Mouse (Mus musculus) CD4-positive naive resting alpha-beta T cell, adult 57 days (primary cell): ENCODE data around the gene Pan2. TPM values are rescaled to one million over a fixed set of nuclear protein-coding genes. Genes with fewer than 3 reads are reported as not detected.

Experiments
- total RNA-seq: library from RNA; stranded (reverse); gene quantifications from one replicate; pipeline ENCODE4 v1.2.4, GENCODE M21; 2023

Pan2 gene
- 41.8 TPM for total RNA-seq

DNA sequence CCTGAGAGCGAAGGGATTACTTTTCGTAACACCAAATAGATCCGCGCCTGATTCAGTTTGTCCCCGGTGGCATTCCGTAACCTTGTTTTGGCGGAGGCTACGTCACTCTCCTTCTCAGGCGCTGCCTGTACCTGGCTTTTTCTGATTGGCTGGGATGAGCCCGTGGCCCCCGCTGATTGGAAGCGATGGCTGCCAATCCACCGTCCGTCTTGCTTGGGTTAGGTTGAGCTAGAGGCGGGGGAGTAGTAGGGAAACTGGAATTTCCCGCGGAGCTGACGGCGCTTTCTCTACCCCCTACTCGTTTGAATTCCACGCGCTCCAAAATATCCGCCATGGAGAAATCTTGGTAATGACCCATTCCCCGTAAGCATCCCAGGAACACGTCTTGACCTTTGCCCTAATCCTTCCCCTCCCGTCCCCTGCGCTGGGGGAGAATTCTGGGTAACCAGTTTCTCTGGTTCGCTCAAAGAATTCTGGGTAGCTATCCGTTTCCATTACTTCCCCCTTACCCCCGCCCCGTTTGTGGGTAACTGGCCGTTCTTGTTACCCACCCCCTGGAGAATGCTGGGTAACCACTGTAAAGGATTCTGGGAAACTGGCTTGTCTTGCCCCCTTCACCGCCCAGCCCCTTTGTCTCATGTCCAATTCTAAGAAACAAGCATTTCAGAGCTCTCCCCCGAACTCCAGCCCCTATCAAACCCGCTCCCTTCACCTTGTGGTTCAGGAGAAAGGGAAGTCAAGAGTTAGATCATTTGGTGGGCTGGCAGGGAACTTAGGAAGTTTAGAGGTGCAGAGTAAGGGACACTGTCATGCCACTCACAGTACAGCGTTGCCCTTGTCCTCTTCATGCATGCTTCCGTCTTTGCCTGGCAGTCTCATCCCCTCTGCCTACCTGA, at the start of gene Pan2:
Pan2 (plus strand) TSS at position 210 of the 896 bp plus-strand sequence.

DNA sequence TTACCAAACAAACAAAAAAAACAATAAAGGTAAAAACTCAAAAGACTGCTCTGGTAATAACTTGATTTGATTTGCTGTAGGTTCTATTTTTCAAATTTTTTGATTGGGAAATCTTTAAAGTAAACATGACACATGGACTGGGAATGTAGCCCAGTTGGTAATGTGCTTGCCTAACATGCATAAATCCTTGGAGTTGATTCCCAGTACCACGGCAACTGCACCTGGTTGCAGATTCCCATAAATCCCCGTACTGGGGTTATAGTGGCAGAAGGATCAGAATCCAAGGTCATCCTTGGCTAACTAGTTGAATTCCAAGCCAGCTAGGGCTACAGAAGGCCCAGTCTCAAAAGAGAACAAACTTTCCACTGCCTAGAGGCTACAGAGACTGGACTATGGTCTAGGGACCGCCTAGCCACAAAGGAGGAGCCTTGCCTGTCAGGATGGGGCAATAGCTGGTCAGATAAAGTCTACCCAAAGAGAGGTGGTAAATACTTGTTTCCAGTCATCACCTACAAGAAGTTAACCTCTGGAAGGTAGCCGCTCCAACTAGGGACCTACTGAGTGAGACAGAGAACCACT, 49.4 kb upstream of the Pan2 start, which contains the start of gene Apon:
Apon (plus strand) TSS at position 420 of the 579 bp plus-strand sequence.

DNA sequence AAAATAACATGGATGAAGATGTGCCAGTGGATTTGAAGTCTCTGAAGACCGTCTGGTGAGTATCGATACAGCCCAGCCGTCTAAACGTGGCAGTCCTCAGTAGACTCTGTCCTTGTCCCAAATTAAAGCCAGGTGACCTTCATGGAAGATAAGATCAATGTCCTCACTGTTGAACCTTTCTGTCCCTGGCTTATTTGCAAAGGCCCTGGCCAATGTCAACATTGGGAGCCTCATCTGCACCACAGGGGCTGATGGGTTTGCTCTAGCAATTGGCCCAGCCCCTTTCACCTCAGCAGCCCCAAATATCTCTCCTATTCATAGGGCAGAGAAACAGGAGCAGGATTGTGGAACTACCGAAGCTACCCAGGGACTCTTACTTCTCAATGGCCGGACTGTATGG, 34.8 kb upstream of the Pan2 start, which contains the start of gene Apof:
Apof (plus strand) TSS at position 301 of the 400 bp plus-strand sequence.

DNA sequence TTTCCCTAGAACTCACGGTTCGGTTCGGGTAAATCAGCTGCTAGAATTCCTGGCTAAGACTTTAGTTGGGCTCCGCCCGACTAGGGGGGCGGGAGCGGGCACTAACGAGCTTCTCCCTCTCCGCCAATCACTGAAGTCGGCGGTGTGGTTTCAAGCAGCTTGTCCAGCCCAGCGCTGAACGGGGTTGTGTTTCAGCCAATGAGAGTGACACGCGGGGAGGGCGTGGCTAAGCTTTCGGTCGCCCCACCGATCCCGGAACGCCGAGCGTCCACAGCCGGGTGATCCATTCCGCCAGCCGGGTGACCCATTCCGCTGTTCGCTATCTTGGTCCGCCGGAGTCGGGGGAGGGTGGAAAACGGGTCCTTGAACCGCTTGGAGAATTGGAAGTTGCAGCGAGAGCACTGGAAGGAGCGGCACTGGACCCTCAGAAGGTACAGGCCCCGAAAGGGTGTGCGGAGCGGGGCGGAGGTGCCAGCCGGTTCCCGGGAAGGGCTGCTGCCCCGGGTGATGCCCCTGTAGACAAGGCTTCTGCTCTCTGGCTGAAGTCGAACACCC, 32.8 kb upstream of the Pan2 start, which contains the start of gene Stat2:
Stat2 (plus strand) TSS at position 273 of the 555 bp plus-strand sequence.

DNA sequence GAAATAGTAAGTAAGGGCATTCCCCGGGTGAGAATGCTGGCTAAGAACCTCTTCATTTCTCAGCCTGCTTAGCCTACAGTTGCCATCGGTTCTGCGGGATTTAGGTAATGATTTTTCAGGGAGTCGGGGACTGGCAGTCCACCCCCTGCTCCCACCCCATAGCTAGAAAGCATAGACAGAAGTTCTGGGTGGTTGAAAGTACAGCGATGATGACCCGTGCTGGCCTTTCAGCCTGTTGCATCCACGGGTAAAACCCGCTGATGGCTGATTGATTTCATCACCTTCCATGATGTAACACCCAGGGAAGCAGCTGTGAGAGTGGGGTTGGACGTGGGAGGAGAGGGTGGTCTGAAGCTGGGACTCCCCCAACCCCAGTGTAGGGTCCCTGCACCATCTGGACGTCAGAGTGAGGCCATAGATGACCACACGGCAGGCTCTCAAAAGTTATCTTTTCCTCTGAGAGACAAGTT, 4.4 kb upstream of the Pan2 start, which contains the start of gene Il23a:
Il23a (minus strand) TSS at position 51 of the 470 bp plus-strand sequence.

DNA sequence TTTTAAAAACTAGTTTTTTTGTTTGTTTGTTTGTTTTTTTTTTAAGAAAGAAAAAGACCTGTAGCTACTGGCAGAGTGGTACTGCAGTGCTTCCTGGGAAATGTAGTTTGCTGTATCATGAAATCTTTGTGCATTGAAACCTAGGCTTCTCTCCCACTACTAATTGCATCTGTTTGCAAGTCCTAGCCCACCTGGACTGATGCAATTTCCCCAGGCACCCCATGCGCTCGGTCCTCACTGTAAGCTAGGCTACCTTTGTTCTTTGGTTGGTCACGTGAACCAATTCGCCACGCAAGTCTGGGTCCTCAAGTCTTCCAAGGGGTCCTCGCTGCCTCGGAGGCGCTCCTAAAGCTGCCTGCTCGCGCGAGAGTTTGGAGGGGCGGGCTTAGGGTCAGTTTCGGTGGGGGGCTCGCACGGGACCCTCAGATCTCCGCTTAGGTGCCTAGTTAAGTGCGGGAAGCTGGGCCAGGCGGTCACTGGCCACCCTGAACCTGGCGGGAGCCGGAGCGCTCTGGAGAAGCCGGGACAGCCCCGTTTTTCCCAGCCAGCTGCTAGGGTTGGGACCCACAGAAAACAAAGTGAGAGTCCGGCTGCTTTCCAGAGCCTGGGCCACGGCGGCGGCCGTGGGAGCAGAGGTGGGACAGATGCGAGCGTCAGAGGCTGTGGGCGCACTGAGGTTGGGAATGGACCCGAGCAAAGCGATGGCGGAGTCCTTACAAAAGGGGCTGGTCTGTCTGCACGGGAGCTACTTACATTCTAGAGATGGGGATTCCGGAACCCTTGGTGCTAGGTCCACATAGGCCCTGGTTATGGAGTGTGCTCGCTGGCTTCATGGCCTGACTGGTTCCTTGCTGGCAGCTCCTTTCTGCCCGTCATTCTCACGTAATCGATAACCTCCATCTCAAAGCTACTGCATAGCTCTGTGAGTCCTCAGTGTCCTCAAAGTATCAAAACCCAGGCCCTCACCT, 19.3 kb downstream of the Pan2 start, which contains the start of gene Cnpy2:
Cnpy2 (plus strand) TSS at position 319 of the 968 bp plus-strand sequence.

DNA sequence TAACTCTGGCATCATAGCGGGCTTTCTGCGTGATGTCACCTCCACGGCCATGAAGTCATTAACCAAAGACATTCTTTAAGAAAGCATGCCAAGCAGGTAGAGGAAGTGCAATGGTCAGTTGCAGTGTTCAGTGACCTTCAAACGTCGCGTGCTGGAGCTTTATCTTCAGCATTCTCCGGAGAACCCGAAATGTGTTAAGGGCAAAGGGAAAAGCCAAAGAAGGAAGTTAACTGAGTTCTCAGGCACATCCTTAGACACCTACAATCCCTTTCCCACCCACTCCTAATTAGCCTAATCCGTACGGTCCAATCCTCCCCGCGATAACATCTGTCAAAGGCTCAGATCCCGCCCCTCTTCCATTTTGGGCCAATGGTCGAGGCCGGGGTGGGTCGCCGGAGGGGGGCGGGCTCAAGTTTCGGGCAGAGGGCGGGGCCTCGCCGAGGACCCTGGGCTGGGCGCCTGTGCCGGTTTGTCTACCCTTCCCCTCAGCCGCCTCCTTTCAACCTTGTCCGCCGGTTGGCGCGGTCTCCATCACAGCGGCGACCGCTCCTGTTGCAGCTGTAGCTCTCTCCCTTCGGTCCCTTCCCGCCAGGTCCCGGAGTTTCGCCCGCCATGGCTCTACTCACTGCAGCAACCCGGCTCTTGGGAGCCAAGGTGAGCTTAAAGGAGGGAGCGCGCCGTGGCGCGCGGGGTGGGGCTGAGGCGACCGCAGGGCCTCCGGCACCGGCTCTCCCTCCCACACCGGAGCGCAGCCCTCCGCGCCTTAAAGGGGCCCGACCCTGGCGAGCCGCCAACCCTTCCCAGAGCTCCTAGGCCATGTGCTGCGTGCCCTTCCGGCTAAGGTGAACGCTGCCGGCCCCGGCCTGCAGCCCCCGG, 34.4 kb downstream of the Pan2 start, which contains the start of gene Cs:
Cs (plus strand) TSS at position 429 of the 876 bp plus-strand sequence.

DNA sequence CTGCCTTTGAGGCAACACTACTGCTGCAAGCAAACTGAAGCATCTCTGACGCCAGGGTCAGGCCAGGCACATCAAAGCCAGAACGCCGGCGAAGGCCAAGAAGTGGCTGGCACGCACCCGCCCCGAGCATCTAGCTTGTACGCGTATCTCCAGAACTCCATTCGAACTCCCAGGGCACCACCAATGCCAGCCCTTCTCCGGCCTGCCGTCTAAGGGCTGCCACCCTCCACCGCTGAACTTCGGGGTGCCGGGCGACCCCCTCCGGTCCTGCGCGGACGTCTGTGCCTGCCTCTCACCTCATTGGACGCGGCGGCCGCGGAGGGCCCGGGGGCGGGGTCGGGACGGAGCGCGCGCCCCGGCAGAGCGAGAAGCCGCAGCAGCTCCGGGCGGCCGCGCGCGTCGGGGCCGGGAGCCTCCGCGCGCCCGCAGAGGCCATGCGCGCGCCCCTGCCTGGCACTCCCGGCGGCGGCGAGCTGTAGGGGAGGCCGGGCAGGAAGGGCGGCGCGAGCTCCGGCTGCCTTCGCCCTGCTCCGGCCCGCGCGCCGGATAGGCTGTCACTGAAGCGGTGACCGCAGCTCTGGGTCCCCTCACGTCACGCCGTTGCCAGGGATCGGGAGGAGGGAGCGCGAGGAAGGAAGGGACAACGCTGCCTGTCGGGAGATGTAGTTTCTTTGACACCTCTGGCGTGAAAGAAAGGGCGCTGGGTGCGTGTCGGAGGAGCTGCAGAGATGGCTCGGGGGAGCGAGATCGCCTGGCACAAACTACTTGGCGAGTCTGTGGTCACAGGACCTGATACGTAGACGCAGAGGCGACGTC, 65.5 kb downstream of the Pan2 start, which contains the start of gene Coq10a:
Coq10a (minus strand) TSS at position 596 of the 816 bp plus-strand sequence.

Other genes with a start within 250 kb of the Pan2 start
- gene Ptges3, start 244.4 kb upstream of the Pan2 start, total RNA-seq: 122 TPM
- 586 TPM for gene Atp5b, start 220.1 kb upstream of the Pan2 start, total RNA-seq
- 125 TPM for gene Baz2a, start 211.8 kb upstream of the Pan2 start, total RNA-seq
- 49.3 TPM for gene Rbms2, start 123.0 kb upstream of the Pan2 start, total RNA-seq
- gene Gls2, start 108.9 kb upstream of the Pan2 start, total RNA-seq: not detected
- 16.1 TPM for gene Spryd4, start 91.5 kb upstream of the Pan2 start, total RNA-seq
- gene Mip, start 77.5 kb upstream of the Pan2 start, total RNA-seq: not detected
- 30.5 TPM for gene Timeless, start 71.3 kb upstream of the Pan2 start, total RNA-seq
- not detected for gene Apon, start 49.2 kb upstream of the Pan2 start, total RNA-seq
- gene Apof, start 34.7 kb upstream of the Pan2 start, total RNA-seq: not detected
- gene Stat2, start 32.8 kb upstream of the Pan2 start, total RNA-seq: 64.0 TPM
- gene Il23a, start 4.6 kb upstream of the Pan2 start, total RNA-seq: not detected
- gene Cnpy2, start 19.1 kb downstream of the Pan2 start, total RNA-seq: 29.1 TPM
- 90.9 TPM for gene Cs, start 34.4 kb downstream of the Pan2 start, total RNA-seq
- 27.2 TPM for gene Coq10a, start 65.7 kb downstream of the Pan2 start, total RNA-seq
- 51.7 TPM for gene Ankrd52, start 73.8 kb downstream of the Pan2 start, total RNA-seq
- gene Slc39a5, start 97.9 kb downstream of the Pan2 start, total RNA-seq: not detected
- gene Nabp2, start 108.2 kb downstream of the Pan2 start, total RNA-seq: 39.4 TPM
- gene Rnf41, start 108.3 kb downstream of the Pan2 start, total RNA-seq: 28.5 TPM
- gene Smarcc2, start 155.9 kb downstream of the Pan2 start, total RNA-seq: 126 TPM
- 738 TPM for gene Myl6, start 190.8 kb downstream of the Pan2 start, total RNA-seq
- gene Myl6b, start 195.3 kb downstream of the Pan2 start, total RNA-seq: not detected
- gene Esyt1, start 222.5 kb downstream of the Pan2 start, total RNA-seq: 269 TPM
- gene Zc3h10, start 244.4 kb downstream of the Pan2 start, total RNA-seq: 34.6 TPM
- 4,129 TPM for gene Rpl41, start 246.0 kb downstream of the Pan2 start, total RNA-seq